Mouse (Mus musculus) neural tube, embryonic 12.5 days (tissue): Measurements from ENCODE around the gene She. TPM values are rescaled to one million over a fixed set of nuclear protein-coding genes. Genes with fewer than 3 reads are reported as not detected.

Experiments used
- ATAC-seq: fragments of 200-750 bp; cut with Nextera tagmentation; 2 replicates; pipeline ENCODE4 v1.8.0; 2017; ENCODE audit warnings: low read depth, mild to moderate bottlenecking, moderate TSS enrichment, moderate library complexity; ENCODE audit not compliant: low FRiP score
- H3K27ac ChIP-seq: fragments of 300-500 bp; sonication (generic); 2 replicates; pipeline ENCODE4 v1.5.1; 2016
- H3K27me3 ChIP-seq: fragments of 300-500 bp; sonication (generic); replicated peaks from 2 replicates; pipeline ENCODE4 v1.6.1; 2016; ENCODE audit warnings: mild to moderate bottlenecking
- H3K36me3 ChIP-seq: fragments of 300-500 bp; sonication (generic); 2 replicates; pipeline ENCODE4 v1.6.1; 2016; ENCODE audit warnings: mild to moderate bottlenecking
- H3K4me1 ChIP-seq: fragments of 300-500 bp; sonication (generic); 2 replicates; pipeline ENCODE4 v1.6.1; 2016
- H3K4me2 ChIP-seq: fragments of 300-500 bp; sonication (generic); replicated peaks from 2 replicates; pipeline ENCODE4 v1.6.1; 2016; ENCODE audit warnings: mild to moderate bottlenecking
- H3K4me3 ChIP-seq: fragments of 300-500 bp; sonication (generic); 2 replicates; pipeline ENCODE4 v1.5.1; 2016
- H3K9ac ChIP-seq: fragments of 300-500 bp; sonication (generic); 2 replicates; pipeline ENCODE4 v1.6.1; 2016; ENCODE audit warnings: mild to moderate bottlenecking
- H3K9me3 ChIP-seq: fragments of 300-500 bp; sonication (generic); 2 replicates; pipeline ENCODE4 v1.6.1; 2016; ENCODE audit warnings: mild to moderate bottlenecking
- WGBS: fragments of 180-500 bp; shearing (Covaris S2); methylation state at CpG from one replicate; pipeline ENCODE4 v1.1.7; 2016; 5-methylcytosine and 5-hydroxymethylcytosine counted together
- polyA plus RNA-seq: library from polyadenylated mRNA; unstranded; fragments of >200 nt; fragmentation: Nextera tagmentation; extraction: Ambion mirVana; gene quantifications from 2 replicates; pipeline ENCODE4 v1.2.1, GENCODE M21; 2016

She gene
- polyA plus RNA-seq, 1 experiment from 2014 or later = 4.2 TPM

DNA sequence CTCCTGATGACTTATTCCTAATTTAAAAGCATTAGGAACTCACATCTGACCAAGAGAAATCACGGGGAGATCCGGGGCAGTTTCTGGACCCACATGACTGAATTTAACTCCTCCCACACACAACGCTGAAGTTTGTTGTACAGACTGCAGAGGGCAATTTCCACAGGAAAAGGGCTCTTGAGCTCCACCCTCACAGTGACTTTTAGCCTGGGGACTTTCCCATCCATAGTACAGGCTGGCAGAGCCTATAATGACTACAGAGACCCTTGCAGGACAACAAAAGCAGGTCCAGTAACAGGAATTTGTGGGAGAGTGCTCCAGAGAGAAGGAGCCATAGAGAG is 29.7 kb upstream of the She start:
- no peaks in the 10 kb centered on the region for H3K36me3 ChIP-seq
- WGBS = 37% methylated on average over 3 of the region's 3 CpGs
- H3K4me2 ChIP-seq = no peak overlapping the region
- no peaks in the 10 kb centered on the region for H3K27me3 ChIP-seq
- H3K9me3 ChIP-seq = no peaks in the 10 kb centered on the region
- ATAC-seq = no peak
- H3K4me3 ChIP-seq = no peak overlapping the region
- H3K9ac ChIP-seq = no peak overlapping the region
- H3K27ac ChIP-seq = no peak overlapping the region
- peaks cover 5% of the 10 kb centered on the region for H3K4me1 ChIP-seq

DNA sequence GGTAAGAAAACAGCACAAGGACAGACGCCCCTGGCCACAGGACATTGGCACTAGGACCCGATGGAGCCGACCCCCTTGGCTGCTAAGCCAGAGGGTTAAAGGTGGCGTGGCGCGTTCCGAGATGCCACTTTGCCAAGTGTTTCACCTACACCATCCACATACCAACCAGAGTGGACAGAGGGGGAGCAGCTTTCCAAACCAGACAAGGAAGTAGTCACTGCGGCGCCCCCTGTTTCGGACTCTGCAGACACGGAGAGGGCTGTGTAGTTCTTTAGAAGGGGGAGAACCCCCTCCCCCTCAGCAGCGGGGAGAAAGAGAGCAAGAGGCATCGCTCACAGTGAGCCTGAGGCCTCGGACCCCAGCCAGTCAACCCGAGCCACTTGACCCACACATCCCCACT is 28.3 kb upstream of the She start:
- no peak overlapping the region for H3K9ac ChIP-seq
- H3K27ac ChIP-seq = no peak overlapping the region
- 78% methylated on average over 15 of the region's 15 CpGs for WGBS
- no peak overlapping the region for H3K4me2 ChIP-seq
- H3K27me3 ChIP-seq = no peaks in the 10 kb centered on the region
- no peaks in the 10 kb centered on the region for H3K9me3 ChIP-seq
- ATAC-seq = no peak
- H3K4me1 ChIP-seq = peaks cover 5% of the 10 kb centered on the region
- H3K4me3 ChIP-seq = no peak overlapping the region
- no peaks in the 10 kb centered on the region for H3K36me3 ChIP-seq

DNA sequence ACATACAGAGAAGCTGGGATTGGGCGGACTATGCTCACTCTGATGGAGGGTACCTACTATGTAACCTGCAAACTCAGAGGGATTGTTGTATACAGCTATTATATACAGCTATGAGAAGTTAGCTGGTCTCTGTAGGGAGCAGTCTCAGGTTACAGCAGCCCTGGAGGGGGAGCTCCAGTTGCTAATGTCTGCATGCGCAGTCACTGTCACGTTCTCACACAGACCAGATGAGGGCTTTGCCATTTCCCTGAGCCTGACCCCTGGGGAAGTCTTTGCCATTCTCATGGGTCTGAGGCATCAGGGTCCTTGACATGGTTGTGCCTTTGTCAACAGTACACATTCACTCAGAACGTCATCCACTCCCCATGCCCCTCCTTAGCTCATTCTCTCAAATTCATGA is 26.0 kb upstream of the She start:
- Histone ChIP-seq H3K9ac (no peak overlapping the region), H3K4me3 (no peak overlapping the region), H3K36me3 (no peaks in the 10 kb centered on the region), H3K4me1 (no peaks in the 10 kb centered on the region), H3K27ac (no peak overlapping the region), H3K4me2 (no peak overlapping the region), H3K9me3 (no peaks in the 10 kb centered on the region), H3K27me3 (no peaks in the 10 kb centered on the region)
- 67% methylated on average over 4 of the region's 4 CpGs for WGBS
- no peak for ATAC-seq

DNA sequence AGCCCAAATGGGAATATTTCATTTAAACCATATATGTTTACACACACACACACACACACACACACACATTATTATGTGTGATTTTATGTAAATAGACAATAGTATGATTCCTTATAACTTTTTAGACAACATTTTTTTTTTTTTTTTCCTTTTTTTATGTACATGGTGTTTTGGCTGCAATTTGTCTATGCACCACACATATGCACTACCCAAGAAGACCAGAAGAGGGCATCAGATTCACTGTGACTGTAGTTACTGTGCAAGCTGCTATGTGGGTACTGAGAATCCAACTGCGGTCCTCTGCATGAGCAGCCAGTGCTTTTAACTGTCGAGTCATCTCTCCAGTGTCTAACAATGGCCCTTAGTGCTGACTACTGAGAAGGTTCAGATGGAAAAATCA is 24.4 kb upstream of the She start:
- no peak overlapping the region for H3K4me2 ChIP-seq
- H3K4me3 ChIP-seq = no peak overlapping the region
- no peak overlapping the region for H3K27ac ChIP-seq
- no peaks in the 10 kb centered on the region for H3K27me3 ChIP-seq
- H3K36me3 ChIP-seq = no peaks in the 10 kb centered on the region
- no peak for ATAC-seq
- H3K9ac ChIP-seq = no peak overlapping the region
- 89% methylated on average over 2 of the region's 2 CpGs for WGBS
- no peaks in the 10 kb centered on the region for H3K4me1 ChIP-seq
- no peaks in the 10 kb centered on the region for H3K9me3 ChIP-seq

DNA sequence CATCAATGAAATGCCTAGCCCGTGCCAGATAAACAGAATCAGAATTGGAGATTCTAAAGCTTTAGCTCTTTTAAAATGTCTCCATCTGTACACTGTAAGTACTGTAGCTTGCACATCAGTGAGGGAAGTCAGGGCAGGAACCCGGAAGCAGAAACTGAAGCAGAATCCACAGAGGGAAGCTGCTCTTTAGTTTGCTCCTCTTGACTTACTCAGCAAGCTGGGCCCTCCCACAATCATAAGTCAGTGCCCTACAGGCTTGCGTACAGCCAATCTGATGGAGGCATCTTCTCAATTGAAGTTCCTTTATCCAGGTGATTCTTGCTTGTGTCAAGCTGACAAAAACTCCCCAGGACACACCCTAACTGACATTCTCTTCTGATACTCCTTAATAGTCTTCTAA is 24.0 kb upstream of the She start:
- Histone ChIP-seq H3K4me2 (no peak overlapping the region), H3K9ac (no peak overlapping the region), H3K9me3 (no peaks in the 10 kb centered on the region), H3K27ac (no peak overlapping the region), H3K4me1 (no peaks in the 10 kb centered on the region), H3K36me3 (no peaks in the 10 kb centered on the region), H3K27me3 (no peaks in the 10 kb centered on the region), H3K4me3 (no peak overlapping the region)
- WGBS = 97% methylated on average over 3 of the region's 3 CpGs
- ATAC-seq = no peak

DNA sequence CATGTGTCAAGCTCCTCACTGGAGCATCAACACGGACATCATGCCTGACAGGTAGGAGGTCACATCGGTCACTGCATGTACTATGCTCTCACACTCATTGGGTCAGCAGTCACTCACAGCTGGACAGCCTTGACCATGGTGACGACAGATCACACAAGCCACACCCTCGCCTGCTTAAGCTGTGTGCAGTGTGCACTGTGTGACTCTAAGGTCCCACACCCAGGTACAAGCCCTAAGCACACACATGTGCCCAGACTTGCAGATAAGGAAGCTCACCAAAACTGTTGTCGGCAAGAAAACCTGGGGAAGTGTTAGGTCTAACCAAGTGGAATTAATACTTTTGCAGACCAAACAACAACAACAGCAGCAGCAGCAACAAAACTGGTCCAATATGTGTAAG is 23.3 kb upstream of the She start:
- Histone ChIP-seq H3K36me3 (no peaks in the 10 kb centered on the region), H3K4me3 (no peak overlapping the region), H3K4me1 (no peaks in the 10 kb centered on the region), H3K9me3 (no peaks in the 10 kb centered on the region), H3K27me3 (no peaks in the 10 kb centered on the region), H3K27ac (no peak overlapping the region), H3K9ac (no peak overlapping the region), H3K4me2 (no peak overlapping the region)
- no peak for ATAC-seq
- WGBS = 86% methylated on average over 5 of the region's 5 CpGs

DNA sequence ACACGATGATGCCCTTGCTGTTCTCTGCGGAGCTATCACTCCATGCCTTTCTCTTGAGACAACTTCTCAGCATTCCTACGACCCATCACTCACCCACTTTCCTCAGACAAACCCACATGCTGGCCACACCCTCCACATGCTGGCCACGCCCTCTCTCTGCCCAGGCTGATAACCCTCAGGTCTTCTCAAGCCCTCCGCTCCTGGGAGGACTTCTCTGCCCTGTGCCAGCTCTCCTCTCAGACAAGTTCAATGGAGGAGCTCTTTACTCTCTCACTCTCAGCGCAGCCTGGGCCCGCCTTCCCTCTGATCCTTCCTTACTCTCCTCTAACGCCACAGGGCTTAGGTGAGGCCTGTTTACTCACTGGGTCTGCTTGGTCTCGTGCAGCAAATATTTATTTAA is 22.5 kb upstream of the She start:
- H3K4me3 ChIP-seq = no peak overlapping the region
- H3K4me2 ChIP-seq = no peak overlapping the region
- ATAC-seq = no peak
- H3K9me3 ChIP-seq = no peaks in the 10 kb centered on the region
- H3K4me1 ChIP-seq = no peaks in the 10 kb centered on the region
- H3K36me3 ChIP-seq = no peaks in the 10 kb centered on the region
- H3K9ac ChIP-seq = no peak overlapping the region
- H3K27ac ChIP-seq = no peak overlapping the region
- WGBS = 59% methylated on average over 9 of the region's 9 CpGs
- no peaks in the 10 kb centered on the region for H3K27me3 ChIP-seq

DNA sequence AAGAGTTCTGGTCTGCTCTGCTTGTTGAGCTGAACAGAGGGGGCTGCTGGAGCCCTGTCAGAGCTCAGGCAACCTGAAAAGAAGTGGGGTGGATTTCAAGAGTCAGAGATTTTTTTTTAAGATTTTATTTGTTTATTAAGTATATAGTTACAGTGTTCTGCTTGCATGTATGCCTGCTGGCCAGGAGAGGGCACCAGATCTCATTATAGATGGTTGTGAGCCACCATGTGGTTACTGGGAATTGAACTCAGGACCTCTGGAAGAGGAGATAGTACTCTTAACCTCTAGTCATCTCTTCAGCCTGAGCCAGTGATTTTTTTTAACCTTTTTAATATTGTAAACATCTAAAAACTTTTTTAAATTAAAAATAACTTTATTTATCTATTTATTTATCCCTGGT is 20.3 kb upstream of the She start:
- Histone ChIP-seq H3K9me3 (no peaks in the 10 kb centered on the region), H3K27ac (no peak overlapping the region), H3K4me1 (no peaks in the 10 kb centered on the region), H3K27me3 (no peaks in the 10 kb centered on the region), H3K4me2 (no peak overlapping the region), H3K4me3 (no peak overlapping the region), H3K36me3 (no peaks in the 10 kb centered on the region), H3K9ac (no peak overlapping the region)
- ATAC-seq = no peak

DNA sequence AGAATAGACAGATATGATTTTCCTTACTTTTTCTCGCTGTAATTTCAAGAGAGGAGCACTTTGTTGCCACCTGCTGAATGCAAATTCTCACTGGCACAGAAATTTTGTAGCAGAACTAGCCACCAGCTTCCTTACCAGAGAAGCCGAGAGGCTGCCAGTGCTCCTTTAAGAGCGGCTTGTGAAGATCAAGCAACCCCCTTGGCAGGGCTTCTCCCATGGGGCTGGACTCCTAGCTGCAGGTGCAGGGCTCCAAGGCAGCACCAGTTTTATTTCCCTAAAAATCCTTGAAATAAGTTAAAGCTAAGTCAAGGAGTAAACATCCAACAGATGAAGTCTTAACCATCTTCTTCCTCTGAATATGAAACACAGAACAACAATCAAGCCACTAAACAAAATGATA is 19.0 kb upstream of the She start:
- Histone ChIP-seq H3K36me3 (no peaks in the 10 kb centered on the region), H3K27ac (no peak overlapping the region), H3K27me3 (no peaks in the 10 kb centered on the region), H3K9ac (no peak overlapping the region), H3K4me1 (no peaks in the 10 kb centered on the region), H3K9me3 (no peaks in the 10 kb centered on the region), H3K4me2 (no peak overlapping the region), H3K4me3 (no peak overlapping the region)
- WGBS = 71% methylated on average over 3 of the region's 3 CpGs
- no peak for ATAC-seq

DNA sequence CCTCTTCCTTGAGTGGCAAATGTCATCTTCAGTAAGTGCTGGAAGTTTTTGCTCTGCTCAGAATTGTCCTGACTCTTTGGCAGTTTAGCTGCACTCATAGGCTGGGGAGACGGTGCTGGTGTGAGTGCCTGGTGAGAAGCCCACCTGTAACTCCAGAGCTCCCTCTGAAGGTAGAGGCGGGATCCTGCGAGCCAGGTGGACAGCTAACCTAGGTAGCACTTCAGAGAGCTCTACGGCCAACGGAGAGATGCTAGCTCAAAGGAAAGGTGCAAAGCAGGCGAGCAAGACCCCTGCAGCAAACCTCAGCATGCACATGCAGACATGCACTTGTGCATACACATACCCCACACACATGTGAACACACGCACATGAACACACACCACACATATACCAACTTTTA is 17.1 kb upstream of the She start:
- no peak for ATAC-seq
- no peak overlapping the region for H3K9ac ChIP-seq
- no peaks in the 10 kb centered on the region for H3K4me1 ChIP-seq
- H3K4me3 ChIP-seq = no peak overlapping the region
- H3K27me3 ChIP-seq = no peaks in the 10 kb centered on the region
- no peak overlapping the region for H3K4me2 ChIP-seq
- no peaks in the 10 kb centered on the region for H3K9me3 ChIP-seq
- H3K27ac ChIP-seq = no peak overlapping the region
- WGBS = 85% methylated on average over 7 of the region's 7 CpGs
- no peaks in the 10 kb centered on the region for H3K36me3 ChIP-seq

DNA sequence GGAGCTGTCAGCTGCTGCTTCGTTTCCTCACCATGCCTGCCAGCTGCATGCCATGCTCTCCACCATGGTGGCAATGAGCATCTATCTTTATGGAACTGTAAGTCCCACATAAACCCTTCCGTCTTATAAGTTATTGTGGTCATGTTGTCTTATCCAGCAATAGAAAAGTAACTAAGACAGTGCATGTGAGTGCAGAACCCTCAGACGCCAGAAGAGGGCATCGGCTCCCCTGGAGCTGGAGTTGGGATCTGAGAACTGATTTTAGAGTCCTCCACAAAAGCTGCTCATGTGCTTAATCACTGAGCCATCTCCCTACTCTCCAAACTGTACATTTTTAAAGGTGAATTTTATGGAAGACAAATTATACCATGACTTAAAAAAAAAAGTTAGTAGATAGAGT is 14.1 kb upstream of the She start:
- Histone ChIP-seq H3K9me3 (no peaks in the 10 kb centered on the region), H3K4me2 (no peak overlapping the region), H3K27ac (no peak overlapping the region), H3K4me3 (no peak overlapping the region), H3K27me3 (no peaks in the 10 kb centered on the region), H3K9ac (no peak overlapping the region), H3K4me1 (no peaks in the 10 kb centered on the region), H3K36me3 (no peaks in the 10 kb centered on the region)
- 66% methylated on average over 4 of the region's 4 CpGs for WGBS
- ATAC-seq = no peak

DNA sequence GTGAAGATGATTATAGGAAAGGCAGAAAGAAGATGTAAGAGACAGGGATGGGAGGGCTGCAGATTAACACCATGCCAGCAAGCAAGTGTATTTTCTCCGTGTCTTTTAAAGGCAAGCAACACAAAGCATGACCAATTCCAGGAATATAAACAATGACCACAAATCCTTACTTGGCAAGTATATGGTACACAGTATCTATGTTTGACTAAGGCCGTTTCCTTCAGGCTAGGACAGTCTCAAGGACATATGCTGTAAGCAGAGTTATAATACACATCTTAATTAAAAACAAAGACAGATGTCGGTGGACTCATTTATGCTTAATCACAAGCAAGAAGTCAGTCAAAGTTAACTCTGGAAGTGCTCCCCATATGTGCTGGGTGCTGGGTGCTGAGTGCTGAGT is 12.6 kb upstream of the She start:
- ATAC-seq = no peak

DNA sequence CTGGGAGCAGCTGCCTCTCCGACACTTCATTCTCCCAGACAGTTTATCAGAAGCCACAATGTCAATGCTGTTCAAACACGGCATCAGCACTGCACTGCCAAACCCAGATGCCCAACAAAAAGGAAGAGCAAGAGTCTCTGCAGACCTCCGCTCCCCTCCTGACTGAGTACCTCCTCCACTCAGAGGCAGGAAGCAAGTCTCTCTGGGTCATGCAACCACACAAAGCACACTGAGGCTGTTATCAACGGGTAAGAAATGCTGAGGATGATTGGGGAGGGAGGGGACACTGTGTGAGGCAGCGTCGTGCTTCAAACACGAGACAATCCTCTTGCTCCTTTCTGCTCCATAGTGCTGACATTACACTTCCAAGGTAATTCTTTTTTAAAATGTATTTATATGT is 11.3 kb upstream of the She start:
- Histone ChIP-seq H3K27me3 (no peaks in the 10 kb centered on the region; the same call in 1 of the 2 replicates), H3K4me1 (no peaks in the 10 kb centered on the region), H3K36me3 (no peaks in the 10 kb centered on the region), H3K27ac (no peak overlapping the region), H3K4me3 (no peak overlapping the region), H3K9ac (no peak overlapping the region), H3K4me2 (no peak overlapping the region), H3K9me3 (no peaks in the 10 kb centered on the region)
- ATAC-seq = no peak
- 77% methylated on average over 7 of the region's 7 CpGs for WGBS

More for the DNA sequence above, 12.6 kb upstream of the She start:
- Histone ChIP-seq H3K9ac (no peak overlapping the region), H3K4me1 (no peaks in the 10 kb centered on the region), H3K4me3 (no peak overlapping the region), H3K27me3 (no peaks in the 10 kb centered on the region; the same call in 1 of the 2 replicates), H3K4me2 (no peak overlapping the region), H3K36me3 (no peaks in the 10 kb centered on the region), H3K27ac (no peak overlapping the region), H3K9me3 (no peaks in the 10 kb centered on the region)
- WGBS = 80% methylated on average over 3 of the region's 3 CpGs
